Mouse (Mus musculus) left cerebral cortex, adult 2 months (tissue): Measurements from ENCODE around the gene Ccnyl1. TPM values are rescaled to one million over a fixed set of nuclear protein-coding genes. Genes with fewer than 3 reads are reported as not detected.

Experiments
- DNase-seq, 2 experiments: peaks; one replicate each; pipeline ENCODE4 v3.0.0; 2021 to 2022; ENCODE audit warnings: low spot score in 2 of 2, mixed read lengths in 1 of 2; ENCODE audit errors: extremely low spot score in 1 of 2
- H3K27ac ChIP-seq: fragments of 200-600 bp; 2 replicates; pipeline ENCODE4 v1.8.1; 2022
- H3K4me3 ChIP-seq: fragments of 200-600 bp; 2 replicates; pipeline ENCODE4 v1.8.1; 2022
- CTCF ChIP-seq: fragments of 200-600 bp; IDR thresholded peaks from 2 replicates; pipeline ENCODE4 v1.8.1; 2022; ENCODE audit warnings: antibody characterized with exemption, mild to moderate bottlenecking, moderate library complexity
- intact Hi-C: fragments of 180-260 bp; cut with DNase I; formaldehyde crosslinking; loops from one replicate; pipeline ENCODE4 v1.15.1; 2025
- total RNA-seq, 2 experiments: library from RNA; stranded (reverse); gene quantifications; 2 replicates each; pipeline ENCODE4 v1.2.3; 2021

The Ccnyl1 gene
- total RNA-seq, 2 experiments from 2014 or later, result 19.7 to 20.2 TPM

GRCm38 (mm10) chr1:64733453-64734245, 43.4 kb downstream of the Ccnyl1 start:
- TF ChIP-seq CTCF, result no peak
- DNase-seq, result no peak
- H3K4me3 ChIP-seq, result no peak overlapping the region
- intact Hi-C loops, result loop anchor here (5.0 kb wide), 1 partner anchor 254 kb away; no protein-coding TSS in a partner anchor
- H3K27ac ChIP-seq, result no peak overlapping the region

- intact Hi-C loops, result loop anchor here (5.0 kb wide), 2 partner anchors 182 to 252 kb away; no protein-coding TSS in a partner anchor
- Histone ChIP-seq H3K4me3 (peak overlapping the region; percentile 34), H3K27ac (no peak overlapping the region)
- TF ChIP-seq CTCF, result peak; percentile 27
- no peak for DNase-seq
These were observed 44.8 kb downstream of the Ccnyl1 start for GRCm38 (mm10) chr1:64734771-64735750.

- peak; percentile 21 to 26 for DNase-seq
- H3K4me3 ChIP-seq, result peak overlapping the region; percentile 57
- intact Hi-C loops, result loop anchor here (5.0 kb wide), 1 partner anchor 181 kb away; no protein-coding TSS in a partner anchor
- peak; percentile 24 for TF ChIP-seq CTCF
- H3K27ac ChIP-seq, result no peak overlapping the region
These were observed 45.8 kb downstream of the Ccnyl1 start for GRCm38 (mm10) chr1:64735781-64736680.

- no peak overlapping the region for H3K27ac ChIP-seq
- H3K4me3 ChIP-seq, result peak overlapping the region; percentile 57
- intact Hi-C loops, result loop anchor here (5.0 kb wide), 1 partner anchor 180 kb away; no protein-coding TSS in a partner anchor
- no peak for DNase-seq
- TF ChIP-seq CTCF, result no peak
These were observed 46.6 kb downstream of the Ccnyl1 start for GRCm38 (mm10) chr1:64736681-64737501.

GRCm38 (mm10) chr1:64737502-64738179, 47.4 kb downstream of the Ccnyl1 start, which contains the start of gene Fzd5:
TSS of gene Fzd5 (minus strand) at chr1:64737751.
- intact Hi-C loops, result loop anchor here (5.0 kb wide), 1 partner anchor 180 kb away; no protein-coding TSS in a partner anchor
- no peak within 1 kb of the TSS for H3K27ac ChIP-seq
- DNase-seq, result peak; percentile 66 to 82
- TF ChIP-seq CTCF, result peak; percentile 34
- H3K4me3 ChIP-seq, result peak within 1 kb of the TSS; percentile 57

GRCm38 (mm10) chr1:64738180-64738555, 47.9 kb downstream of the Ccnyl1 start:
- intact Hi-C loops, result loop anchor here (5.0 kb wide), 1 partner anchor 179 kb away; no protein-coding TSS in a partner anchor
- DNase-seq, result no peak
- Histone ChIP-seq H3K27ac (no peak overlapping the region), H3K4me3 (peak overlapping the region; percentile 57)
- no peak for TF ChIP-seq CTCF

GRCm38 (mm10) chr1:64738661-64739082, 48.4 kb downstream of the Ccnyl1 start:
- DNase-seq, result no peak
- intact Hi-C loops, result loop anchor here (5.0 kb wide), 1 partner anchor 179 kb away; no protein-coding TSS in a partner anchor
- H3K27ac ChIP-seq, result no peak overlapping the region
- peak overlapping the region; percentile 57 for H3K4me3 ChIP-seq
- TF ChIP-seq CTCF, result no peak

GRCm38 (mm10) chr1:64742741-64743408, 52.6 kb downstream of the Ccnyl1 start:
- H3K4me3 ChIP-seq, result no peak overlapping the region
- no peak for TF ChIP-seq CTCF
- no peak overlapping the region for H3K27ac ChIP-seq
- DNase-seq, result no peak
- intact Hi-C loops, result no loop called here

- DNase-seq, result no peak
- no peak for TF ChIP-seq CTCF
- Histone ChIP-seq H3K27ac (no peak overlapping the region), H3K4me3 (no peak overlapping the region)
- intact Hi-C loops, result no loop called here
These were observed 54.4 kb downstream of the Ccnyl1 start for GRCm38 (mm10) chr1:64744616-64745015.
